Mouse (Mus musculus) intestine, embryonic 16.5 days (tissue): Measurements from ENCODE around the gene Il17rb. TPM values are rescaled to one million over a fixed set of nuclear protein-coding genes. Genes with fewer than 3 reads are reported as not detected.

Experiments
- ATAC-seq: fragments of 200-750 bp; cut with Nextera tagmentation; 2 replicates; pipeline ENCODE4 v1.8.0; 2017; ENCODE audit warnings: moderate TSS enrichment, moderate library complexity
- H3K27ac ChIP-seq: fragments of 300-500 bp; sonication (generic); 2 replicates; pipeline ENCODE4 v1.5.1; 2014; ENCODE audit warnings: mild to moderate bottlenecking, low read length
- H3K27me3 ChIP-seq: fragments of 300-500 bp; sonication (generic); replicated peaks from 2 replicates; pipeline ENCODE4 v1.6.1; 2014; ENCODE audit warnings: low read length, control low read depth, mixed read lengths; ENCODE audit not compliant: control insufficient read depth, insufficient read depth
- H3K36me3 ChIP-seq: fragments of 300-500 bp; sonication (generic); 2 replicates; pipeline ENCODE4 v1.6.1; 2014; ENCODE audit warnings: low read length, control low read depth; ENCODE audit not compliant: control insufficient read depth, insufficient read depth
- H3K4me1 ChIP-seq: fragments of 300-500 bp; sonication (generic); 2 replicates; pipeline ENCODE4 v1.6.1; 2014; ENCODE audit warnings: low read length, control low read depth, mixed read lengths; ENCODE audit not compliant: control insufficient read depth, insufficient read depth
- H3K4me2 ChIP-seq: fragments of 300-500 bp; sonication (generic); 2 replicates; pipeline ENCODE4 v1.6.1; 2014; ENCODE audit warnings: low read depth, low read length, control low read depth
- H3K4me3 ChIP-seq: fragments of 300-500 bp; sonication (generic); 2 replicates; pipeline ENCODE4 v1.5.1; 2014; ENCODE audit warnings: mild to moderate bottlenecking, low read length
- H3K9ac ChIP-seq: fragments of 300-500 bp; sonication (generic); 2 replicates; pipeline ENCODE4 v1.6.1; 2014; ENCODE audit warnings: low read depth, low read length
- H3K9me3 ChIP-seq: fragments of 300-500 bp; sonication (generic); 2 replicates; pipeline ENCODE4 v1.6.1; 2016; ENCODE audit warnings: low read length, control low read depth; ENCODE audit not compliant: control insufficient read depth
- WGBS: fragments of 180-500 bp; shearing (Covaris S2); extraction: QIAGEN DNeasy Blood & Tissue Kit; methylation state at CpG from one replicate; pipeline ENCODE4 v1.1.7; 2014; 5-methylcytosine and 5-hydroxymethylcytosine counted together
- polyA plus RNA-seq: library from polyadenylated mRNA; unstranded; fragments of >200 nt; fragmentation: Nextera tagmentation; extraction: Ambion mirVana; gene quantifications from 2 replicates; pipeline ENCODE4 v1.2.1, GENCODE M21; 2015

The Il17rb gene
- polyA plus RNA-seq, 1 experiment from 2014 or later, result 0.77 TPM

DNA sequence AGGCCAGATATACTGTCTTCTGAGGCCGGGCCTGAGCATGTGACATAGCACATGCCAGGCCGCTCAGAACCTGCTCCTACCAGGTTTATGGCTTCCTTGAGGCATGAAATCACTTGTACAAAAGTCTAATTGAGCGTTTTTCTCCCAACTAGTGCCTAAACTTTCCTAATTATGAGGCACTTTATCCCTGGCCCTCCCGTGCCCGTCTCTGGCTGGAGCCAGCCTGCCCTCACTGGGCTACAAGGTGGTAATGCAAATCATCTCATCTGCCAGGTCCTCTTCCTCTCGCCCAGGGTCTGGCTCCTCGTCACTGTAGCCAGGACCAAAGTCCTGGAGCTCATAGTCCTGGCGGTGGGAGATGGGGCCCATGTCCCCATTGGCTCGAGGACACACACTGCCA, 33.1 kb upstream of the Il17rb start:
- Histone ChIP-seq H3K4me3 (no peak overlapping the region), H3K27me3 (no peaks in the 10 kb centered on the region), H3K9ac (no peak overlapping the region), H3K4me1 (0 out of 2 replicates have a peak, but pooled peaks cover 2% of the 10 kb centered on the region), H3K9me3 (no peaks in the 10 kb centered on the region), H3K4me2 (no peak overlapping the region), H3K27ac (no peak overlapping the region), H3K36me3 (no peaks in the 10 kb centered on the region)
- no peak for ATAC-seq
- WGBS, result 84% methylated on average over 9 of the region's 9 CpGs

GRCm38 (mm10) chr14:30039413-30039812, 30.7 kb upstream of the Il17rb start:
- WGBS, result 63% methylated on average over 4 of the region's 4 CpGs
- no peak overlapping the region for H3K4me2 ChIP-seq
- no peak for ATAC-seq
- H3K9me3 ChIP-seq, result no peaks in the 10 kb centered on the region
- no peak overlapping the region for H3K9ac ChIP-seq
- H3K27ac ChIP-seq, result no peak overlapping the region
- no peaks in the 10 kb centered on the region for H3K36me3 ChIP-seq
- no peak overlapping the region for H3K4me3 ChIP-seq
- no peaks in the 10 kb centered on the region for H3K27me3 ChIP-seq
- no peaks in the 10 kb centered on the region for H3K4me1 ChIP-seq

GRCm38 (mm10) chr14:30038431-30038830, 29.7 kb upstream of the Il17rb start:
- ATAC-seq, result no peak
- no peaks in the 10 kb centered on the region for H3K27me3 ChIP-seq
- H3K36me3 ChIP-seq, result no peaks in the 10 kb centered on the region
- no peak overlapping the region for H3K4me3 ChIP-seq
- no peaks in the 10 kb centered on the region for H3K9me3 ChIP-seq
- H3K4me2 ChIP-seq, result no peak overlapping the region
- WGBS, result 89% methylated on average over 18 of the region's 18 CpGs
- no peak overlapping the region for H3K9ac ChIP-seq
- no peak overlapping the region for H3K27ac ChIP-seq
- H3K4me1 ChIP-seq, result no peaks in the 10 kb centered on the region

GRCm38 (mm10) chr14:30033405-30033804, 24.7 kb upstream of the Il17rb start:
- H3K9ac ChIP-seq, result no peak overlapping the region
- no peak overlapping the region for H3K4me3 ChIP-seq
- no peak for ATAC-seq
- H3K36me3 ChIP-seq, result no peaks in the 10 kb centered on the region
- H3K4me1 ChIP-seq, result no peaks in the 10 kb centered on the region
- H3K27ac ChIP-seq, result no peak overlapping the region
- H3K27me3 ChIP-seq, result no peaks in the 10 kb centered on the region
- WGBS, result 65% methylated on average over 8 of the region's 8 CpGs
- no peaks in the 10 kb centered on the region for H3K9me3 ChIP-seq
- H3K4me2 ChIP-seq, result no peak overlapping the region

DNA sequence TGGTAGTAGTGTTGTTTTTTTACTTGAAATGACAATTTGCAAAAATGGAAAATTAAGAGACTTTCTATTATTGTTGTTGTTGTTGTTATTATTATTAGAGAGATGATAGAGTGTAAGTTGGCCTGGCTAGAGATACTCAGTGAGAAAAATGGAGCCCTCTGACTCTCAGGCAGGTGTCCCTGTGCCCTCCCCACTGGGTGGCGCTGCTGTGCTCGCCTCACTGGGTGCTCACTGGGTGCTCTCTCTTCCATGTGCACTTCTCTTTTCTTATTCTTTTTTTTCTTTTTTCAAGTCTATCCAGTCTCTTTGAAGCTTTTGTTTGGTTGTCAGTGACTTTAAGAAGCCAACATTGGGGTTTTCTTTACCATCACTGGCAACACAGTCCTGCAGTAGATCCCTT, 18.7 kb upstream of the Il17rb start:
- Histone ChIP-seq H3K9ac (no peak overlapping the region), H3K27ac (no peak overlapping the region), H3K27me3 (no peaks in the 10 kb centered on the region), H3K9me3 (no peaks in the 10 kb centered on the region), H3K4me3 (no peak overlapping the region), H3K4me1 (no peaks in the 10 kb centered on the region), H3K36me3 (no peaks in the 10 kb centered on the region), H3K4me2 (no peak overlapping the region)
- no peak for ATAC-seq
- 53% methylated on average over 2 of the region's 2 CpGs for WGBS

DNA sequence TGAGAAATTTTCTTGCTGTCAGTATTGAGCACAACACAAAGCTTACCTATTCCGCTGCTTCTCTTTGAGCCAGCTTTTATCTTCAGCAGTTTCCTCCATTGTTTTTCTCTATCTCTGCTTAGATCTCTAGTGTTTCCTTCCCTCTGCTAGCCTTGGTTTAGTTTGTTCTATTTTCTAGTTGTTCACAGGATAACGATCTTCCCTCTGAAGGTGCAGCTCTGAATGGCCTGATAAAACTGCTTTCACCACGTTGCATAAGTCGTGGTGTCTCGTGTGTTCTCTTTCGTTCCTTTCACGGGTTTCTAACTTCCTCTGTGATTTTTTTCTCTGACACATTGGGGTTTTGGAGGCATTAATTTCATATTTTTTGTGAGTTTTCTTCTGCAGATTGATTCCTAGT, 15.7 kb upstream of the Il17rb start:
- Histone ChIP-seq H3K9me3 (no peaks in the 10 kb centered on the region), H3K4me2 (no peak overlapping the region), H3K4me1 (no peaks in the 10 kb centered on the region), H3K9ac (no peak overlapping the region), H3K27me3 (no peaks in the 10 kb centered on the region), H3K36me3 (no peaks in the 10 kb centered on the region), H3K4me3 (no peak overlapping the region), H3K27ac (no peak overlapping the region)
- ATAC-seq, result no peak
- 32% methylated on average over 7 of the region's 7 CpGs for WGBS

- Histone ChIP-seq H3K9ac (no peak overlapping the region), H3K27ac (no peak overlapping the region), H3K27me3 (no peaks in the 10 kb centered on the region), H3K36me3 (no peaks in the 10 kb centered on the region), H3K4me3 (no peak overlapping the region), H3K4me2 (no peak overlapping the region), H3K9me3 (no peaks in the 10 kb centered on the region), H3K4me1 (no peaks in the 10 kb centered on the region)
- WGBS, result 93% methylated on average over 6 of the region's 6 CpGs
- no peak for ATAC-seq
These were observed 13.8 kb upstream of the Il17rb start for GRCm38 (mm10) chr14:30022471-30022870.

GRCm38 (mm10) chr14:30019792-30020575, 11.3 kb upstream of the Il17rb start:
- 49% methylated on average over 9 of the region's 9 CpGs for WGBS
- ATAC-seq, result no peak
- Histone ChIP-seq H3K27ac (no peak overlapping the region), H3K9ac (no peak overlapping the region), H3K4me3 (no peak overlapping the region), H3K4me2 (no peak overlapping the region), H3K9me3 (no peaks in the 10 kb centered on the region), H3K27me3 (no peaks in the 10 kb centered on the region), H3K36me3 (no peaks in the 10 kb centered on the region), H3K4me1 (no peaks in the 10 kb centered on the region)

DNA sequence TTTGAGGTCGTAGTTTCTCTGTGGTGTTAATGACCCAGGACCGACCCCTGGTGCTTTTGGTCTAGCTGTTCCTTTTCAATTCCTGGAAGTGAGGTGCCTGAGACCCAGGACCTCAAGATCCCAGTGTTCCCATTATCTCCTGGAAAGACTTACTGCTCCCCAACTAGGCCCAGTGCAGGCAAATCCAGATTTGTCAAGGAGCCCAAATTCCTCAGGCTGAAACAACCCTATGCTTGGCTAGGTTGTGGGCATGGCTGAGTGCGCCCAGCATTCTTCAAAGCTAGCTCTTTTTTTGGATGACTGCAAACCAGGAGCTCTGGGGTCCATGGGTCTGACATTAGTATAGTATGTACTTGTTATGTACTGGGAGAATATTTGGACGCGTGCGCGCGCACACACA, 10.7 kb upstream of the Il17rb start:
- no peak overlapping the region for H3K9ac ChIP-seq
- no peak overlapping the region for H3K4me3 ChIP-seq
- no peak for ATAC-seq
- no peak overlapping the region for H3K4me2 ChIP-seq
- no peaks in the 10 kb centered on the region for H3K4me1 ChIP-seq
- no peak overlapping the region for H3K27ac ChIP-seq
- H3K27me3 ChIP-seq, result no peaks in the 10 kb centered on the region
- H3K36me3 ChIP-seq, result no peaks in the 10 kb centered on the region
- no peaks in the 10 kb centered on the region for H3K9me3 ChIP-seq
- WGBS, result 92% methylated on average over 8 of the region's 8 CpGs

DNA sequence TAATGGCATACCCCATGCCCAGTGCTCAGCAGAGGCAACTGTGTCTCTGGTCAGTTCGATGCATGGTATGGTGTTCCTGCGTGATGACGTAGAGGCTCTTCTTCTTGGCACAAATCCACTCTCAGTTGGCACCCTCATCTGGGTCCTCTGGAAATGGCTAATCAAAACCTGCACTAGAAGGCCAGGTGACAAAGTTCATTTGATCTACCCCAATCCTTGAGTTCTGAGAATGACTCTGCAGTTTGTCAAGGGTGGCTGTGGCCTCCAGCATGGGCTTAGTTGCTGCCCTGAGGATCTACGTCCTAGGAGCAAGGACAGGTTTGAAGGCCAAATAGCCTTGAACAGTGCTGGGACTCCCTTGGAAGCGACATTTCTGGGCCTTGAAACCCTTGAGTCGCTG, 10.2 kb upstream of the Il17rb start:
- 89% methylated on average over 6 of the region's 6 CpGs for WGBS
- Histone ChIP-seq H3K4me3 (no peak overlapping the region), H3K9me3 (no peaks in the 10 kb centered on the region), H3K27ac (no peak overlapping the region), H3K27me3 (no peaks in the 10 kb centered on the region), H3K36me3 (no peaks in the 10 kb centered on the region), H3K4me1 (no peaks in the 10 kb centered on the region), H3K9ac (no peak overlapping the region), H3K4me2 (no peak overlapping the region)
- no peak for ATAC-seq
